Mouse (Mus musculus): ENCODE data around the gene Igdcc4. TPM values are rescaled to one million over a fixed set of nuclear protein-coding genes. Genes with fewer than 3 reads are reported as not detected.
A peak's percentile ranks its signal among the peaks of the same experiment; 100 is the strongest.

The Igdcc4 gene
- polyA plus RNA-seq, 1 experiment from 2014 or later = 9.4 TPM

DNA sequence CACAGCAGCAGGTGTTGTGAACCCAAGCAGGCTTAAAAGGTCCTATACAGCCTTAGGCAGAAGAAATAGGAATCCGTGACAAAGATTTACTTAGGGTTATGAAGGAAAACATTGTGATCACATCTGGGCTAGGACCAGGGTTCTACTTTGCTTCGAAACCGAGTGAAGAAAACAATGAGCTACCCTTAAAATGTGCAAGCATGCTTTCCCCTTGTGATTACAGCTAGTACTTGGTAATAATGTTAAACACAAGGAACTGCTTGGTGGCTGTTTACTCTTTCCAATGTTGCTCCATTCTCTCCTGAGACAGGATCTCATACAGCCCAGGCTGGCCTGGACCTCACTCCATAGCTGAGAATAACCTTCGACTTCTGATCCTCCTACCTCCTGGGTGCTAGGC, 59.9 kb downstream of the Igdcc4 start:
- H3K9me3 ChIP-seq (replicated peaks; ENCODE audit: control insufficient read depth, low read length) = no peaks in the 10 kb centered on the region
- 46% methylated on average over 4 of the region's 4 CpGs for WGBS (ENCODE audit: insufficient replicate concordance)
- no peak overlapping the region for H3K4me3 ChIP-seq (ENCODE audit: low read depth, low read length)
- no peaks in the 10 kb centered on the region; the same call in 1 of the 2 replicates for H3K4me1 ChIP-seq (ENCODE audit: control insufficient read depth, low read depth, low read length)
- no peak overlapping the region for H3K9ac ChIP-seq (ENCODE audit: low read depth, low read length)
- no peak overlapping the region for H3K4me2 ChIP-seq (ENCODE audit: low read depth, low read length)
- ATAC-seq (ENCODE audit: low read depth) = no peak
- H3K36me3 ChIP-seq (ENCODE audit: control insufficient read depth, insufficient read depth) = no peaks in the 10 kb centered on the region
- H3K27me3 ChIP-seq (ENCODE audit: control insufficient read depth, insufficient read depth, low read depth, low read length) = peaks cover 69% of the 10 kb centered on the region
- no peak overlapping the region for H3K27ac ChIP-seq (ENCODE audit: low read length)

DNA sequence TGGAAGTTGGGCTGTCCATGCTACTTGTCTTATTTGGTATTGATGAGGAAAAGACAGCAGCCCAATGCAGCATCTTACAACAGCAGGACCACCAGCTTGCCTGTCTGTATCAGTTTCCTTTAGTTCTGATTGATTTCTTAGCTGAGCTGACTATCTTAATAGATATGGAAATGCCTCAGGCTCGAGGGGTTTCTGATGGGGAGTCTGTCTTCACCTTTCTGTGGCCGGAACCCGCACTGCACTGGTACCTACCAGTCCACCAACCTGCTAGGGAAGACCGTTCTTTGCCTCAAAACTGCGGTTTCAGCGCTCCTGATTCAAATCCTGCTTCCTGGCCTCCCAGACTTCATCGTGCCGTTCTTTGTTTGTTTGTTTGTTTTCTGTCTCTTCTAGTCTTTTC, 60.6 kb downstream of the Igdcc4 start:
- Histone ChIP-seq H3K4me2 (ENCODE audit: low read depth, low read length) (no peak overlapping the region), H3K4me3 (ENCODE audit: low read depth, low read length) (no peak overlapping the region), H3K4me1 (ENCODE audit: control insufficient read depth, low read depth, low read length) (no peaks in the 10 kb centered on the region; the same call in 1 of the 2 replicates), H3K36me3 (ENCODE audit: control insufficient read depth, insufficient read depth) (no peaks in the 10 kb centered on the region), H3K9me3 (replicated peaks; ENCODE audit: control insufficient read depth, low read length) (no peaks in the 10 kb centered on the region), H3K27me3 (ENCODE audit: control insufficient read depth, insufficient read depth, low read depth, low read length) (peaks cover 64% of the 10 kb centered on the region), H3K9ac (ENCODE audit: low read depth, low read length) (no peak overlapping the region), H3K27ac (ENCODE audit: low read length) (no peak overlapping the region)
- no peak for ATAC-seq (ENCODE audit: low read depth)
- WGBS (ENCODE audit: insufficient replicate concordance) = 14% methylated on average over 8 of the region's 8 CpGs

DNA sequence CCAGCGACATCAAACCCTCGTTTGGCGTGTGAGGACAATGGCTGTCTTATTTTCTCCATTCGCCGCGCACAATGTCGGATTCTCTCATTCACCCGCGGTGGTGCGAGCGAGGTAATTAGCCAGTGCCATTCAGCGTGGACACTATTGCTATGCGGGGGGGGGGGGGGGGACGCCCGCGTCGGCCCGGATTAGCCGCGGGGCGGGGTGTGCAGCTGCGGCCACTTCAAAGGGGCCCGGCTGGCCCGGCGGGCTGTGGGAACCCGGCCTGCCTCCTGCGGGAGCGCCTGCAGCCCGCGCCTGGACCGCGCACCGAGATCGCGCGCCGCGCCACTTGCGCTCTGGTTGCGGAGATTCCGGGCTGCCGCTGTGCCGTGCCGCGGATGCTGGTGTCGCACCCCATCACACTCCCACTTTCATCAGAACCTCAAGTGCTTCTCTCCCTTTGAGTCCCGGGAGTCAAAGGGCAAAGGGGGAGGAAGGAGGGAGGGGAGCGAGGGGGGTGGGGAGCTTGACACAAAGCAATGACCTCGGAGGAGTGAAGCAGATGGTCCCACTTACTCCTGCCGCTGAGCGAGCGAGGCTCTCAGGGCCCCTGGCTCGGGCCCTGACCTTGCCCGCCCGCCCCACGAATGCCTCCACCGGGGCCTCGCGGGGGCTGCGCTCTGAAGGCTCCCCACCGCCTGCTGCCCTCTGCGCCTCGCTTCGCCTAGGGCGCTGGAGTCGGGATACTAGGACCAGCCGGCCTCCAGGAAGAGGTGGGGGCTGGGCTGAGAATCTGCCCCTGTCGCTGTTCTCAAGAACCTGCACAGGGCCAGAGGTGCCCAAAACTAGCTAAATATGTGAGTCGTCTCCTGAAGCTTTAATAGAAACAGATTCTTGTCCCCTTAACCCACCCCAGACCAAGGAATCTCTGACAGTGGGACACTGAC, 61.7 kb downstream of the Igdcc4 start:
- WGBS (ENCODE audit: insufficient replicate concordance) = 1% methylated on average over 63 of the region's 69 CpGs
- ATAC-seq (ENCODE audit: low read depth) = no peak
- no peak overlapping the region for H3K27ac ChIP-seq (ENCODE audit: low read length)
- peaks cover 56% of the 10 kb centered on the region for H3K27me3 ChIP-seq (ENCODE audit: control insufficient read depth, insufficient read depth, low read depth, low read length)
- H3K9me3 ChIP-seq (replicated peaks; ENCODE audit: control insufficient read depth, low read length) = no peaks in the 10 kb centered on the region
- H3K4me2 ChIP-seq (ENCODE audit: low read depth, low read length) = peak overlapping the region; percentile 52
- H3K4me1 ChIP-seq (ENCODE audit: control insufficient read depth, low read depth, low read length) = no peaks in the 10 kb centered on the region; the same call in 1 of the 2 replicates
- no peaks in the 10 kb centered on the region for H3K36me3 ChIP-seq (ENCODE audit: control insufficient read depth, insufficient read depth)
- H3K4me3 ChIP-seq (ENCODE audit: low read depth, low read length) = peak overlapping the region; percentile 27
- no peak overlapping the region for H3K9ac ChIP-seq (ENCODE audit: low read depth, low read length)

DNA sequence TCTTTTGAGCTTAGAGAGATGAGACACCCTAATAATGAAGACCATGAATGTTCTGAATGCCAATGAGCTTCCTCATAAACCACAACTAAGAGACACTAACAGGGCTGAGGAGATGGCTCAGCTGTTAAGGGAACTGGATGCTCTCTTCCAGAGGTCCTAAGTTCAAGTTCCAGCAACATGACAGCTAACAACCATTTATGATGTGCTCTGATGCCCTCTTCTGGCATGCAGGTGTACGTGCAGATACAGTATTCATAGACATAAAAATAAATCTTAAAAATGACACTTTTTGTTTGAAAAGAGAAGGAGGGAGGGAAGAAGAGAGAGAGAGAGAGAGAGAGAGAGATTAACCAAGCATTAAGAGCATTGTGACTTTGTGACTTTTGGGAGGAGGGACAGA, 63.6 kb downstream of the Igdcc4 start:
- H3K4me3 ChIP-seq (ENCODE audit: low read depth, low read length) = no peak overlapping the region
- H3K9ac ChIP-seq (ENCODE audit: low read depth, low read length) = no peak overlapping the region
- peaks cover 45% of the 10 kb centered on the region for H3K27me3 ChIP-seq (ENCODE audit: control insufficient read depth, insufficient read depth, low read depth, low read length)
- H3K4me1 ChIP-seq (ENCODE audit: control insufficient read depth, low read depth, low read length) = no peaks in the 10 kb centered on the region; the same call in 1 of the 2 replicates
- WGBS (ENCODE audit: insufficient replicate concordance) = 3% methylated on average over 1 of the region's 1 CpGs
- H3K4me2 ChIP-seq (ENCODE audit: low read depth, low read length) = no peak overlapping the region
- H3K9me3 ChIP-seq (replicated peaks; ENCODE audit: control insufficient read depth, low read length) = no peaks in the 10 kb centered on the region
- no peak for ATAC-seq (ENCODE audit: low read depth)
- no peak overlapping the region for H3K27ac ChIP-seq (ENCODE audit: low read length)
- H3K36me3 ChIP-seq (ENCODE audit: control insufficient read depth, insufficient read depth) = no peaks in the 10 kb centered on the region

DNA sequence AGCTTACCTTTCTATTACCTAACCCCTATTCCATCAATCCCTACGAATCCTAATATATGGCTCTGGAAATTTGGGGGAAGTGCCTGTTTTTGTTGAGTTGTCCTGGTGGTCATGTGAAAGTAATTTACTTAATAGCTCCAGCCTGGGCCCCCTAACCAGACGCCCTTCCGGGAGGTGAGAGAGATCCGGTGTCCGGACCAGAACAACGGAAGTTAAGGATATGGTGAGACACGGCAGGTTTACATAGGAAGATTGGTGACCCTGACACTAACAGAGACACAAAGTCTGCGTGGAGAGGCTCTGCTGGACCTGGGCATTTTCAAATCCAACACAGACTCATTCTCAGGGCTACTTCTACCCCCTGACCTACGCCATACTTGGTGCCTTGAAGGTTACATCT, 65.1 kb downstream of the Igdcc4 start:
- H3K27me3 ChIP-seq (ENCODE audit: control insufficient read depth, insufficient read depth, low read depth, low read length) = peaks cover 30% of the 10 kb centered on the region
- H3K4me3 ChIP-seq (ENCODE audit: low read depth, low read length) = no peak overlapping the region
- WGBS (ENCODE audit: insufficient replicate concordance) = 48% methylated on average over 9 of the region's 9 CpGs
- H3K36me3 ChIP-seq (ENCODE audit: control insufficient read depth, insufficient read depth) = no peaks in the 10 kb centered on the region
- H3K9me3 ChIP-seq (replicated peaks; ENCODE audit: control insufficient read depth, low read length) = no peaks in the 10 kb centered on the region
- no peak overlapping the region for H3K27ac ChIP-seq (ENCODE audit: low read length)
- H3K4me2 ChIP-seq (ENCODE audit: low read depth, low read length) = no peak overlapping the region
- no peak overlapping the region for H3K9ac ChIP-seq (ENCODE audit: low read depth, low read length)
- no peaks in the 10 kb centered on the region; the same call in 1 of the 2 replicates for H3K4me1 ChIP-seq (ENCODE audit: control insufficient read depth, low read depth, low read length)
- no peak for ATAC-seq (ENCODE audit: low read depth)

DNA sequence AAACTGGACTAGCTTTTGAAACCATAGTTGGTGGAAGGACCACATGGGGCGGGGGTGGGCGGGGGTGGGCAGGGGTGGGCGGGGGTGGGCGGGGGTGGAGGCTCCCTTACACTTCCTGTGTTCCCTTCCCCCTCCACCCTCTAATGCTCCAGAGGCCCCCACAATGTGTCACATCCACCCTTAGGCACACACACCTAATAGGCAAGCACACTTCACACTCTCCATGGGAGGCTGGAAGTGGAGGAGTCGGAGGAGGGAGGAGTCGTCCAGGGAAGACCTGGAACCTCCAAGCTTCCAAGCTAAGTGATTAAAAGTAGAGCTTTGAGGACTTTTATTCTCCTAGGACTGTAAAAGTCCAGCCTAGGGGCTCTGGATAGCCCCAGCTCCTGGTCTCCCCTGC, 67.2 kb downstream of the Igdcc4 start:
- WGBS (ENCODE audit: insufficient replicate concordance) = 45% methylated on average over 6 of the region's 6 CpGs

DNA sequence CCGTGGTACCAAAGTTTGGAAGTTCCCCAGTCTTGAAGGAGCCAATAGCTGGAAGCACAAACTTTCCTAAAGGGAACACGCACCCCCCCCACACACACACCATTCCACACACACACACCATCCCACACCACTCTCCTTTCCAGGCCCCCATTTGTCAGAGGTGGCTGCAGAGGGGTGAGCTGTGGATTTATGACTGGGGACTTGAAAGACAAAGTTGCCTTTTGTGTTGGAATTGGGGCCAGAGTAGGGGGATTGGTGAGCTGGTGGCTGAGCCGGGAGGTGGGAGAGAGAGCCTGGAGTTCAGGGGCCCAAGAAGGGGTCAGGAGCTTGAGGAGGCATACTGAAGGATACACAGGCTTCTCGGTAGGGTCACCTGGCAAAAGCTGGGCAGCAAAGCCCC, 67.7 kb downstream of the Igdcc4 start:
- no peak overlapping the region for H3K4me2 ChIP-seq (ENCODE audit: low read depth, low read length)
- WGBS (ENCODE audit: insufficient replicate concordance) = 48% methylated on average over 4 of the region's 4 CpGs
- no peak for ATAC-seq (ENCODE audit: low read depth)
- no peaks in the 10 kb centered on the region for H3K9me3 ChIP-seq (replicated peaks; ENCODE audit: control insufficient read depth, low read length)
- no peaks in the 10 kb centered on the region for H3K36me3 ChIP-seq (ENCODE audit: control insufficient read depth, insufficient read depth)
- H3K4me3 ChIP-seq (ENCODE audit: low read depth, low read length) = no peak overlapping the region
- no peak overlapping the region for H3K9ac ChIP-seq (ENCODE audit: low read depth, low read length)
- H3K27me3 ChIP-seq (ENCODE audit: control insufficient read depth, insufficient read depth, low read depth, low read length) = peaks cover 4% of the 10 kb centered on the region
- H3K27ac ChIP-seq (ENCODE audit: low read length) = no peak overlapping the region
- no peaks in the 10 kb centered on the region for H3K4me1 ChIP-seq (ENCODE audit: control insufficient read depth, low read depth, low read length)

More for the DNA sequence above, 67.2 kb downstream of the Igdcc4 start:
- no peaks in the 10 kb centered on the region for H3K9me3 ChIP-seq (replicated peaks; ENCODE audit: control insufficient read depth, low read length)
- H3K27ac ChIP-seq (ENCODE audit: low read length) = no peak overlapping the region
- peaks cover 8% of the 10 kb centered on the region for H3K27me3 ChIP-seq (ENCODE audit: control insufficient read depth, insufficient read depth, low read depth, low read length)
- H3K4me1 ChIP-seq (ENCODE audit: control insufficient read depth, low read depth, low read length) = no peaks in the 10 kb centered on the region
- no peak overlapping the region for H3K9ac ChIP-seq (ENCODE audit: low read depth, low read length)
- no peaks in the 10 kb centered on the region for H3K36me3 ChIP-seq (ENCODE audit: control insufficient read depth, insufficient read depth)
- H3K4me3 ChIP-seq (ENCODE audit: low read depth, low read length) = no peak overlapping the region
- ATAC-seq (ENCODE audit: low read depth) = no peak
- no peak overlapping the region for H3K4me2 ChIP-seq (ENCODE audit: low read depth, low read length)

DNA sequence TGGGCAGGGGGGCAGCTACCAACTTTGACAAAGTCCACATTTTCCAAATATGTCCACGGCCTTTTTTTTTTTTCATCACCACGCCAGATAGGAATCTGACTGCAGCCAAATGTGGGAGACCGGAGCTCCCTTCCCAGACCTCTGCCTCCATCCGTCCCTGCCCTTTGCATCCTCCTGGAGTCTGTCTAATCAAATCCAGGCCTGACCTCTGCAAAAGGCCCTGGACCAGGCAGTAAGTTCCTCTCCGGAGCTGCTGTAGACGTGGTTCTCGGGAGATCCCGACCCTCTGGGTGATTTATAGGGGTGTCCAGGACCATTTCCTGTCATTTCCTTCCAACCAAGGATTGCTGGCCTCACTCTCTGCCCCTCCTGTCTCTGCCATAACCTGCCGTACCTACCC, 71.4 kb downstream of the Igdcc4 start:
- WGBS (ENCODE audit: insufficient replicate concordance) = 44% methylated on average over 9 of the region's 9 CpGs
- no peak overlapping the region for H3K9ac ChIP-seq (ENCODE audit: low read depth, low read length)
- H3K4me2 ChIP-seq (ENCODE audit: low read depth, low read length) = no peak overlapping the region
- H3K36me3 ChIP-seq (ENCODE audit: control insufficient read depth, insufficient read depth) = no peaks in the 10 kb centered on the region
- ATAC-seq (ENCODE audit: low read depth) = no peak
- H3K4me1 ChIP-seq (ENCODE audit: control insufficient read depth, low read depth, low read length) = no peaks in the 10 kb centered on the region
- no peaks in the 10 kb centered on the region for H3K9me3 ChIP-seq (replicated peaks; ENCODE audit: control insufficient read depth, low read length)
- H3K4me3 ChIP-seq (ENCODE audit: low read depth, low read length) = no peak overlapping the region
- peaks cover 3% of the 10 kb centered on the region; the same call in 1 of the 2 replicates for H3K27me3 ChIP-seq (ENCODE audit: control insufficient read depth, insufficient read depth, low read depth, low read length)
- no peak overlapping the region for H3K27ac ChIP-seq (ENCODE audit: low read length)

DNA sequence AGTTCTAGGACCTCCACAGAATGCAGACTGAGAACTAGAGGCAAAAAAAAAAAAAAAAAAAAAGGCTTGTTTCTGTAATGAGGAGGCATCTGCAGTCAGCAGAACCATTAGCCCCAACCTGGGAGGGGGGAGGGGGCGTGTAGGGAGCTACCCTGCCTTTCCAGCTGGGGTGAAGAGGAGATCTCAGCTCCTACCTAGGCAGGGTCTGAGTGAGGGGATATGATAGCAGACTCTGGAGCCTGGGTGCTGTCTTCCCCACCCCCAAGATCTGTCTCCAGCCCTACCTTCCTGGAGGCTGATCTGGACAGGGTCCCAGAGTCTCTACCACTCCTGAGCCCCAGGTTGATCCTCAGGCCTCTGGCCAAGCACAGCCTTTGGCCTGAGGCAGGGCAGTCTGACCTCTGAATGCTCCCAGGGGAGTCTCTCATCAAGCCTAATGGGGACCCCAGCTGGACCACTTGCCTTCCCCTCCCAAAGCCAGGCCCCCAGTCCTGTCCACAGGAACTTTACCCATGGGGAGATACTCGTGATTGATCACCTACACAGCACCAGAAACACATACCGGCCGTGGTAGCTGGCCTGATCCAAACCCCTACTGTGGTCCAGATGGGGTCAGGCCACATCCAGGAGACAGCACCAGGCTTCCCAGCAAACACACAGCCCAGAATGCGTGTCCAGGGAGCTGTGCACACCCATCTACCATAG, 74.1 kb downstream of the Igdcc4 start:
- no peak overlapping the region for H3K27ac ChIP-seq (ENCODE audit: low read length)
- H3K4me1 ChIP-seq (ENCODE audit: control insufficient read depth, low read depth, low read length) = no peaks in the 10 kb centered on the region
- no peak overlapping the region for H3K4me3 ChIP-seq (ENCODE audit: low read depth, low read length)
- no peaks in the 10 kb centered on the region for H3K9me3 ChIP-seq (replicated peaks; ENCODE audit: control insufficient read depth, low read length)
- H3K9ac ChIP-seq (ENCODE audit: low read depth, low read length) = no peak overlapping the region
- no peaks in the 10 kb centered on the region for H3K36me3 ChIP-seq (ENCODE audit: control insufficient read depth, insufficient read depth)
- H3K4me2 ChIP-seq (ENCODE audit: low read depth, low read length) = no peak overlapping the region
- WGBS (ENCODE audit: insufficient replicate concordance) = 50% methylated on average over 5 of the region's 5 CpGs
- no peak for ATAC-seq (ENCODE audit: low read depth)
- H3K27me3 ChIP-seq (ENCODE audit: control insufficient read depth, insufficient read depth, low read depth, low read length) = peaks cover 26% of the 10 kb centered on the region
